Mouse (Mus musculus) heart, postnatal 4 days (tissue): ENCODE data around the gene Tmem207. TPM values are rescaled to one million over a fixed set of nuclear protein-coding genes. Genes with fewer than 3 reads are reported as not detected.
A peak's percentile ranks its signal among the peaks of the same experiment; 100 is the strongest.
"Not testable (repeated sequence)": the region's sequence is repeated elsewhere in the genome, so short reads cannot be mapped to it uniquely, and the experiment has no call there.

Experiments
- DNase-seq: peaks from one replicate; pipeline ENCODE4 v3.0.0; 2021
- total RNA-seq, 2 experiments: library from RNA; stranded (reverse); gene quantifications; 2 replicates each; pipeline ENCODE4 v1.2.3; 2021

The Tmem207 gene
- total RNA-seq, result not detected

DNA sequence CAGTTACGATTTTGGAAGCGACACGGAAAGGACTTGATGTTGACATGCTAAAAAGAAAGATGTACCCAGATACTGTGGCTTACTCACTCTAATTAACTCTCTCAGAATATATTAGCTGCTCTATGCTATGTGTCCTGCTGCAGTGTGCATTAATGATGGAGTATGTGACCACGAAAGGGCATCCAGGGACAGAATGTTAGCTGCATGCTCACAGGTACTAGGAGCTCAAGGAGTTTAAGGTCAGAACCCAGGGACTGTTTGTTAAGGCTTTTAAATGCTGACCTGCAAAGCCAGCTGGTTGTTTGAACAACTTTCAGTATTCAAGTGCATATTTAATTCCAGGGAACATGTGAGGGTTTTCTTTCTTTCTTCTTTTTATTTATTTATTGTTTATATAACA is at the start of gene Tmem207:
Gene Tmem207 (minus strand): TSS at position 101 of the 400 bp plus-strand sequence.
- no peak for DNase-seq

GRCm38 (mm10) chr16:26574173-26574572 is 47.6 kb upstream of the Tmem207 start:
- no peak for DNase-seq

DNA sequence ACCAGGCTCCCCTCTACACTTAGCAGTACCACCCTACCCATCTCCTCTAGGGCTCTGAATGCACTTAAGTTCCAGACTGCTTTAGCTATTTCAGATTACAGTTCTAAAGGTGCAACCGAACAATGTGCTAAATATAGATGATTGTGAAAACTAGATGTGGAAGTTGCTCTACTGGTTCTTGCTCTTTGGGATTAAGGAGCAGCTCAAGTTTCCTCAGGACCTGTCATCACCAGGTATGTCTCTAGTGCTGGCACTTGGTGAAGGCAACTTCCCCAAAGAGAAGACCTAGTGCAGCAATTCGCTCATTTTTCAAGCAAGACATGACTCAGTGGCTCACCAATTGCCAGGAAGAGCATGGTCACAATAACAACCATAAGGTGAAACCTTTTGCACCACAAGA is 45.3 kb upstream of the Tmem207 start:
- DNase-seq, result no peak

DNA sequence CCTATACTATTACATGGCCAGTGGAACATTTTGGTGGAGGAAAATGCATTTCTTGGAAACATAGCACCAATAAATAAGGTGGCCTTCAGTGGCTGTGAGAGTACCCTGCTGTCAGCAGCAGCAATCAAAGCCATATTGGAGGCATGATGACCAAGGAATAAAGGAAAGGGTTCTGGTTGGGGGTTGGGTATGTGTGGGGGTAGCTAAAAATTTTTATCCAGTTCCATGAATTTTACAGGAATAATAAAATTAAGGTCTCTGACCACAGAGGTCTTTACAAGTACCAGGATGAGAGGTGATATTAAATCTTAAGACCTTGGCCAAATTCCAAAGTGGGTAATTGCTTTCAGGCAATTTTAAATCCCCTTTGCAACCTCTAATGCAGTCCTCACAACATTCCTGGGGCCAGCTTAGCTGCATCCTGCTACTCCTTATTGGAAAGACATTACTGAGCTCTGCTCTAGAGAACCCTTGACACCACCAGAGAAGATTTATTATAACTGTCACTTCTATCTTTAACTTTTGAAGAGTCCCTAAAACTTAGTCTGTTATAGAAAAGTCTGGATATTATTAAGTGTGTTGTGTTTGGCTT is 42.9 kb upstream of the Tmem207 start:
- DNase-seq, result no peak

- no peak for DNase-seq
Measured at GRCm38 (mm10) chr16:26562771-26563170, 36.2 kb upstream of the Tmem207 start.

- DNase-seq, result no peak
Measured at GRCm38 (mm10) chr16:26561743-26562142, 35.2 kb upstream of the Tmem207 start.

- DNase-seq, result no peak
Measured at GRCm38 (mm10) chr16:26558797-26559196, 32.2 kb upstream of the Tmem207 start.

DNA sequence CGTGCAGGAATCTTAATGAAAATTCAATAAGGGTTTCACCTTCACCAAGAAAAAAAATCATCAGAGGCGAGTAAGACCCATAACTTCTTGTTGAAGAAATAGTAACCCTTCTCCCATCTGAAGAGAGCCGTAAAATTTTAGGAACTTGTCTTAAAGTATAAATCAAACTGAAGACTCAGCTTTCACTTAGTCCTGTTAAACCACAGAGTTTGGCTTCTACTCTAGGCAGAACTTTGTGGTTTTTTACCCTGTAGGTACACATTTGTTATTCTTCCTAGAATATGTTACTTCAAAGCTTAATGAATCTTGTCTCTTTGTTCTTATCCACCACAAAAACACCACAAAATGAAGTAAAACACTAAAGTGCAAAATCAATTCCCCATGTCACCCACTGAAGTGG is 25.7 kb upstream of the Tmem207 start:
- DNase-seq, result no peak

DNA sequence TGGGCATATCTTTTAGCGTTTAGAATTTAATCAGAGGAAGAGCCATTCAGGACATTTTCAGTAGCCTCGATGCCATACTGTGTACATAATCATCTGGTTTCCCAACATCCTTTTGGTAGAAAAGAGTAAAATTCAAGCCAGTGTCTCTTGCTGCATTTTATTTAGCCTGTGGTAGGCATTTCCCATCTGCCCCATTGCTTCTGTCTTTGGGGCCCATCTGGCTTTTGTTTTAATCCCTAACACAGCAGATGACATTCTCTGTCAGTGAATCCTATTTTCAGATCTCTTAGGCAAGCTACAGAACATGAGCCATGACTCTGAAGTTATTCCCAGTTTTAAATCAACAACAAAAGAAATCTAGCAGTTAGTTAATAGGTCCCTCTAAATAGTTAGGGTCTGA is 22.7 kb upstream of the Tmem207 start:
- DNase-seq, result no peak

GRCm38 (mm10) chr16:26546879-26547206 is 20.3 kb upstream of the Tmem207 start:
- DNase-seq, result no peak

DNA sequence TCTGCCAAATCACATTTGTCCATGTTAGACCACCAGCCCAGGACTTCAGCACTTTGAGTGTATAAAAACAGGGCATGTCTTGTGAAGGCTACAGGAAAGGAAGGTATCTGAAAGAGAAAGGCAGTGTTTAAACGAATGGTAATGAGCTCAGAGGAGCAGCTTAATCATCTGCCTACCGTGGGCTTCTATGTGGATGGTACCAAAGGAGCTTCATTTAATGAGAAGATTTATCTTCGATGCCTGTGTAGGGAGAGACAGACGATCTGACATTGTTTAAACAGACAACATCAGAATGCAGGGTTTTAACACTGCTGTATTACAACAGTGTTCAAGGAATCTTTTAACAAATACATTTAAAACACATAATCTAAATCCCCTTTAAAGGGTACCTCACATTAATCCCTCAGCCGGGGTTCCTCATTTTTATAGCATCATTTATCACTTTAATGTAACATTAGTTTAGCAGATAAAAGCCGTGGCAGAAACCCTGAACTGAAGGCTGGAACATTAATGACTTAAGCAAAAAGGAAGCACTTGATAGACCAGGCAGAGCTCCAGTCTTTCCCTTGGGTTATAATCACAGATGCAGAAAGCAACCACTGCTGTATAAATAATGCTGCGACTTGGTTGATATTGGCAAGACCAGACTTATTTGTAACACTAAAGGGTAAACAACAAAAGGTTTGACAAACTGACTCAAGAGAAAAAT is 19.8 kb upstream of the Tmem207 start:
- DNase-seq, result no peak

DNA sequence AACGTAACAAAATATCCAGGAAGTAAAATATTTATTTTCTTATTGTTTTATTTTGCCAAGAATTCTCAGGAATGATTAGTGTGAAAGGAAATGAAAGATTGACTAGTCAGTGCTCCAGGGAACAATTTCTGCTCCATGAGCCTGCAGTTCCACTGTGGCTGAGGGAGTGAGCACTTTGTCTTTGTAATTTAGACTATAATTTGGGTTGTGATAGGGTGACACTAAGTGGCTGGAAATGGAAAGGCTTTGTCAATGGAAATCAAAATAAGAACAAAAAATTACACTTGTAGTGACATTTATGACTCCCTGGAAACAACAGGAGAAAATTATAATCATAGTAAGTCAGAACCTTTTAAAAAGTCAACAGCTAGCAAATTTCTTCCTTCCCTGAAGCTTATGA is 5.7 kb upstream of the Tmem207 start:
- DNase-seq, result no peak

GRCm38 (mm10) chr16:26530451-26530850 is 3.9 kb upstream of the Tmem207 start:
- DNase-seq, result no peak

DNA sequence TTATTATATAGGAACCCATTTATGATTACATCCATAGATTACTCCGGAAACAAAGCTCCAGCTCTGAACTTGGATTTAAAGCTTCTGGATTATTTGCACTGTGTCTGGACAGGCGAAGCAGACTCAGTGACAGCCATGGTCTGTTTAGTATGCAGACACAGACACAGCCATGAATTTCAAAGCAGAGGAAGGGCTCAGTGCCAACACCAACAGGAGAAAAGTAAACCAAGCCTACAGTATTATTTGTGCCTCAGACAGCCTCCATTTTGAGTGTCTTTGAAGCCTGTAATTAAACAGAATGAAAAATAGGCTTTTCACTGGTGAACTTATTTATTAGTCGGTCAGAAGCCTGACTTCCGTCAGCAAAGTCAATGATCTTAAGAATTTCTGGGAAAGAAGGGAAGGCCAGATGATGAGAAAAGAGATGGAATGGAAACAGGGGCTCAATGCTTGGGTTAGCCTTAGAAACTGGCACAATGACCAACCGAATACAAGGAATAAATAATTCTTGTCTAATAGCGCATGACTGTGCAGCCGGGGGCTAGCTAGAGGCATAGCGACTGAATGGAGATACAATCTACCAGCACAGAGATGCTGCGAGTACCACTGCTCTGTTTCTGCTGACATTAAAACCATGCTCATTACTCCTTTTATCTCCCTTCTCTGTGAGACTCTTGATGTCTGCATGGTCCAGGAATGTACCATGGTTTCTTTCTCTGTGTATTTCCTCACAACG is 1.5 kb upstream of the Tmem207 start:
- DNase-seq, result no peak

DNA sequence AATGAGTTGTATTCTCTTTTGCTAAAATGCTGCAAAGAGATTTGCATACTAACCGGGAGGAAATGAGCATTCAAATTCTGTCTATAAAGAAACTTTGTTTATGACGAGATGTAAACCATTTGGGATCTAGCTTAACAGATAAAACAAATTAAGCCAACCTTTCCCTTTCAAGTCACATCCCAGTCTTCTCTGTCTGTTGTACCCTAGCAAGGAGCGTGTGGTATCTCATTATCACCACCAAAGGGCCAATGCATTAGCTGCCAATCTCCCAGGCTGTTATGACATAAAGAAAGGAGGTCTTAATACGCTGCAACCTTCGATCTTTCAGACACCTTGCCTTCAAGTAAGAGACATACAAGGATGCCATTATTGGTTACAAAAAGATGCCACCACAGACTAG is 737 bp downstream of the Tmem207 start:
- DNase-seq, result no peak

DNA sequence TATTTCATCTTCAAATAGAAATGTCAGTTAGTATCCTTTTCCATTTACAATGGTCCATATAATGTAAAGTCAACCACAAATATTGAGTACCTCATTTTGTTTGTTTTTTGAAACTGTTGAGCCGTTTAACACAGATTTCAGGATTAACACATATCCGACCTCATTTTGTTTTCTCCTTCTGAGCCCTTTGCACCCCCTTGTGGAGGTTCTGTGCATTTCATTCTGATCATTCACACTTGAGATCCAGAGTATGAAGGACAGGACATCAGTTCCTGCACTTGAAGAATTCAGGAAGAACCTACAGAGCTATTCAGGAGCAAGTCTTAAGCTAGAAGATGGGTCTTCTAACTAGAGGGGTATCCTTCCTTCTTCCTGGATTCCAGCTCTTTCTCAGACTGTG is 7.0 kb downstream of the Tmem207 start:
- DNase-seq, result peak; percentile 36

GRCm38 (mm10) chr16:26504961-26505360 is 21.6 kb downstream of the Tmem207 start:
- no peak for DNase-seq

DNA sequence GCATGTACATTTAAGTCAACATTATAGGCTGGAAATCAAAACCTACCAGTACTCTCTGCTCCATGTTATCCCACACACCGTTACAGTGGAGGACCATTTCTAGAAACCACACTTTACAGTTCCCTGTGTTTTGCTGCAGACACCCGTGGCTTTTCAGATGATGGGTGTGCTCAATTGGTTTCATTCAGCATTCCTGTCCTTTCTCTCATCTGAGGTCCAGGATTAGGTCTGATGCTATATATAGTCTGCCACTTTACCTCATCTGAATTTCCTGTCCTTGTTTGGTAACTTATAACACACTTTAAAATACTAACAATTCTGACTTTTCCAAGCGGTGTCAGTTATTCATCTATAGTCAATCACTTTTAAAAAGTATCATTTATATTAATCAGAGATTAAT is 25.8 kb downstream of the Tmem207 start:
- DNase-seq, result no peak

GRCm38 (mm10) chr16:26499705-26500104 is 26.9 kb downstream of the Tmem207 start:
- not testable (repeated sequence) for DNase-seq

GRCm38 (mm10) chr16:26495721-26496120 is 30.8 kb downstream of the Tmem207 start:
- peak; percentile 16 for DNase-seq

- DNase-seq, result no peak
Measured at GRCm38 (mm10) chr16:26471254-26471653, 55.3 kb downstream of the Tmem207 start.

- DNase-seq, result no peak
Measured at GRCm38 (mm10) chr16:26466535-26466934, 60.0 kb downstream of the Tmem207 start.

DNA sequence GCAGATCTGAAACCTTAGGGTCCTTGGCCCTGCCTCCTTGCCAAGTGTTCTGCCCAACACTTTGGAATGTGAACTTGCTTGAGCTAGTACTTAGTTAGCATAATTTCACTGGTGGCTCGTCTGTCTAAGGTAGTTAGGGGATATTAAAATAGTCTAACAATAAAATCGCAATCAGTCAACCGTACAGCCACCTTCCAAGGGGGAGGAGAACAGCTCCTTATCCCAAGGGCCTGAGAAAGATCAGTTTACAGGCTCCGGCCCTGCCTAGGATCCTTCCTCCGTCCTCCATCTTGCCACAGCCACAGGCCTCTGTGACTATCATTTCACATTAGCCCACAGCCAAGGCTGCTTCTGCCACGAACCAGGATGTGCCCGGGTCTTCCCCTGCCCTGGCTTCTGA is 63.7 kb downstream of the Tmem207 start, which contains the start of gene Cldn16:
Gene Cldn16 (plus strand): TSS at position 301 of the 400 bp plus-strand sequence.
- no peak for DNase-seq

DNA sequence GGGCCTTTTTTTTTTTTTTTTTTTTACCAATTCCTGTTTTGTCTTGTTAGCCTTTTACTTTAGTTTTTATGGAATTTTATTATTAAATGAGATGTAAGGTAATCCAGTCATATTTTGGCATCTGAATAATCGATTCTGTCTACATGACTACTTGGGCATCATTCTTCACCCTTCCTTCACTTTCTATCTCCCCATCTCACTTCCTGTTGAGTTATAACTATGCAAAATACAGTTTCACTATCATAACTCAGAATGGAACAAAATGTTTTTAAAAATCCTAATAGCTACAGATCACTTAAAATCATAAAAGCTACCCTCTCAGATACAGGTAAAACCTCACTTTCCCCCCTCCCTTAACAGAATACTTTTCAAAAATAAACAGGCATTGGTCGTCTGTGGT is 70.4 kb downstream of the Tmem207 start:
- no peak for DNase-seq
